Mouse (Mus musculus): ENCODE data around the gene Nup50.

- TF ChIP-seq CTCF (IDR thresholded peaks at IDR 0.05; ENCODE audit: low read depth, low read length) (no peak), POLR2A (IDR thresholded peaks at IDR 0.05; ENCODE audit: borderline replicate concordance, low read depth, low read length) (no peak)
Observed at GRCm38 (mm10) chr15:84924781-84925315, 1.6 kb downstream of the Nup50 start.
